Mouse (Mus musculus) heart, postnatal 25 days (tissue): ENCODE measurements around the gene Myof. TPM values are rescaled to one million over a fixed set of nuclear protein-coding genes. Genes with fewer than 3 reads are reported as not detected.

Source experiments
- DNase-seq: peaks from one replicate; pipeline ENCODE4 v3.0.0; 2022; ENCODE audit warnings: low spot score
- intact Hi-C: fragments of 180-260 bp; cut with DNase I; formaldehyde crosslinking; loops from one replicate; pipeline ENCODE4 v1.15.1; 2025
- total RNA-seq, 2 experiments: library from RNA; stranded (reverse); gene quantifications; 2 replicates each; pipeline ENCODE4 v1.2.3; 2021

The Myof gene
- total RNA-seq = 10 to 100 TPM in 1 of 2 experiments, 1 to 10 TPM in 1; 9.5 to 10.3 TPM

- intact Hi-C loops = loop anchor here (2.0 kb wide), 1 partner anchor 39 kb away; no protein-coding TSS in a partner anchor
- peak; percentile 31 for DNase-seq
These were observed at the start of gene Myof for GRCm38 (mm10) chr19:38043281-38043981. Gene Myof (minus strand): TSS chr19:38043577.

GRCm38 (mm10) chr19:38091512-38091985 is 48.2 kb upstream of the Myof start:
- no peak for DNase-seq
- intact Hi-C loops = no loop called here

- DNase-seq = no peak
- intact Hi-C loops = loop anchor here (5.0 kb wide), 1 partner anchor 118 kb away; no protein-coding TSS in a partner anchor
These were observed 46.0 kb upstream of the Myof start for GRCm38 (mm10) chr19:38089358-38089757.

GRCm38 (mm10) chr19:38086948-38087551 is 43.7 kb upstream of the Myof start:
- peak; percentile 5 for DNase-seq
- intact Hi-C loops = loop anchor here (5.0 kb wide), 1 partner anchor 120 kb away; no protein-coding TSS in a partner anchor

- intact Hi-C loops = loop anchor here (5.0 kb wide), 1 partner anchor 121 kb away; no protein-coding TSS in a partner anchor
- no peak for DNase-seq
These were observed 42.5 kb upstream of the Myof start for GRCm38 (mm10) chr19:38085841-38086240.

- DNase-seq = no peak
- intact Hi-C loops = no loop called here
These were observed 39.7 kb upstream of the Myof start for GRCm38 (mm10) chr19:38082931-38083525.

GRCm38 (mm10) chr19:38081361-38081760 is 38.0 kb upstream of the Myof start:
- intact Hi-C loops = no loop called here
- DNase-seq = no peak

- intact Hi-C loops = no loop called here
- no peak for DNase-seq
These were observed 34.6 kb upstream of the Myof start for GRCm38 (mm10) chr19:38077851-38078540.

GRCm38 (mm10) chr19:38076251-38076650 is 32.9 kb upstream of the Myof start:
- intact Hi-C loops = no loop called here

GRCm38 (mm10) chr19:38075051-38075450 is 31.7 kb upstream of the Myof start:
- intact Hi-C loops = no loop called here
- no peak for DNase-seq

More at GRCm38 (mm10) chr19:38076251-38076650, 32.9 kb upstream of the Myof start:
- no peak for DNase-seq

- DNase-seq = no peak
- intact Hi-C loops = no loop called here
These were observed 29.8 kb upstream of the Myof start for GRCm38 (mm10) chr19:38073226-38073625.

- DNase-seq = no peak
- intact Hi-C loops = no loop called here
These were observed 20.7 kb upstream of the Myof start for GRCm38 (mm10) chr19:38064051-38064450.

- intact Hi-C loops = no loop called here
- DNase-seq = no peak
These were observed 19.8 kb upstream of the Myof start for GRCm38 (mm10) chr19:38063201-38063600.

- intact Hi-C loops = loop anchor here (10.0 kb wide), 1 partner anchor 298 kb away; no protein-coding TSS in a partner anchor
- no peak for DNase-seq
These were observed 13.6 kb upstream of the Myof start for GRCm38 (mm10) chr19:38056931-38057330.

GRCm38 (mm10) chr19:38056276-38056675 is 12.9 kb upstream of the Myof start:
- intact Hi-C loops = loop anchor here (10.0 kb wide), 1 partner anchor 299 kb away; no protein-coding TSS in a partner anchor
- DNase-seq = no peak

- no peak for DNase-seq
- intact Hi-C loops = loop anchor here (10.0 kb wide), 1 partner anchor 299 kb away; no protein-coding TSS in a partner anchor
These were observed 12.4 kb upstream of the Myof start for GRCm38 (mm10) chr19:38055798-38056197.

GRCm38 (mm10) chr19:38054720-38055192 is 11.4 kb upstream of the Myof start, which contains the start of gene Cep55:
Gene Cep55 (plus strand): TSS chr19:38055011.
- DNase-seq = peak; percentile 87
- intact Hi-C loops = loop anchor here (10.0 kb wide), 1 partner anchor 300 kb away; no protein-coding TSS in a partner anchor

GRCm38 (mm10) chr19:38054149-38054719 is 10.9 kb upstream of the Myof start:
- intact Hi-C loops = loop anchor here (10.0 kb wide), 1 partner anchor 301 kb away; no protein-coding TSS in a partner anchor
- peak; percentile 68 for DNase-seq
